Mouse (Mus musculus) embryonic facial prominence, embryonic 11.5 days (tissue): Measurements from ENCODE around the gene Tnni3k. TPM values are rescaled to one million over a fixed set of nuclear protein-coding genes. Genes with fewer than 3 reads are reported as not detected.

Source experiments
- ATAC-seq: fragments of 200-750 bp; cut with Nextera tagmentation; replicated peaks from 2 replicates; pipeline ENCODE4 v1.8.0; 2017; ENCODE audit warnings: low read depth; ENCODE audit not compliant: insufficient number of reproducible peaks, low FRiP score, low TSS enrichment
- DNase-seq: peaks from one replicate; pipeline ENCODE4 v3.0.0-alpha.2; 2015; ENCODE audit warnings: low spot score
- H3K27ac ChIP-seq: fragments of 300-500 bp; sonication (generic); replicated peaks from 2 replicates; pipeline ENCODE4 v1.5.1; 2014; ENCODE audit warnings: mild to moderate bottlenecking, low read depth, low read length, control low read depth
- H3K27me3 ChIP-seq: fragments of 300-500 bp; sonication (generic); 2 replicates; pipeline ENCODE4 v1.6.1; 2014; ENCODE audit warnings: mild to moderate bottlenecking, low read length, moderate library complexity, mixed read lengths; ENCODE audit not compliant: control insufficient read depth, insufficient read depth
- H3K36me3 ChIP-seq: fragments of 300-500 bp; sonication (generic); replicated peaks from 2 replicates; pipeline ENCODE4 v1.6.1; 2014; ENCODE audit warnings: low read depth, mild to moderate bottlenecking, low read length, moderate library complexity, mixed read lengths; ENCODE audit not compliant: control insufficient read depth, insufficient read depth
- H3K4me1 ChIP-seq: fragments of 300-500 bp; sonication (generic); 2 replicates; pipeline ENCODE4 v1.6.1; 2014; ENCODE audit warnings: low read length, mixed read lengths; ENCODE audit not compliant: control insufficient read depth, insufficient read depth
- H3K4me2 ChIP-seq: fragments of 300-500 bp; sonication (generic); 2 replicates; pipeline ENCODE4 v1.6.1; 2014; ENCODE audit warnings: low read depth, mild to moderate bottlenecking, control low read depth, low read length, moderate library complexity
- H3K4me3 ChIP-seq: fragments of 300-500 bp; sonication (generic); 2 replicates; pipeline ENCODE4 v1.5.1; 2014; ENCODE audit warnings: low read depth, low read length, control low read depth
- H3K9ac ChIP-seq: fragments of 300-500 bp; sonication (generic); replicated peaks from 2 replicates; pipeline ENCODE4 v1.6.1; 2014; ENCODE audit warnings: mild to moderate bottlenecking, control low read depth, low read length
- H3K9me3 ChIP-seq: fragments of 300-500 bp; sonication (generic); replicated peaks from 2 replicates; pipeline ENCODE4 v1.6.1; 2016; ENCODE audit warnings: mild to moderate bottlenecking, low read length, inconsistent platforms, mixed read lengths; ENCODE audit not compliant: control insufficient read depth
- WGBS: fragments of 180-500 bp; shearing (Covaris S2); extraction: QIAGEN DNeasy Blood & Tissue Kit; methylation state at CpG from one replicate; pipeline ENCODE4 v1.1.7; 2014; 5-methylcytosine and 5-hydroxymethylcytosine counted together
- polyA plus RNA-seq: library from polyadenylated mRNA; unstranded; fragments of >200 nt; fragmentation: Nextera tagmentation; extraction: Ambion mirVana; gene quantifications from 2 replicates; pipeline ENCODE4 v1.2.1, GENCODE M21; 2014

Tnni3k gene
- polyA plus RNA-seq, 1 experiment from 2014 or later = not detected

DNA sequence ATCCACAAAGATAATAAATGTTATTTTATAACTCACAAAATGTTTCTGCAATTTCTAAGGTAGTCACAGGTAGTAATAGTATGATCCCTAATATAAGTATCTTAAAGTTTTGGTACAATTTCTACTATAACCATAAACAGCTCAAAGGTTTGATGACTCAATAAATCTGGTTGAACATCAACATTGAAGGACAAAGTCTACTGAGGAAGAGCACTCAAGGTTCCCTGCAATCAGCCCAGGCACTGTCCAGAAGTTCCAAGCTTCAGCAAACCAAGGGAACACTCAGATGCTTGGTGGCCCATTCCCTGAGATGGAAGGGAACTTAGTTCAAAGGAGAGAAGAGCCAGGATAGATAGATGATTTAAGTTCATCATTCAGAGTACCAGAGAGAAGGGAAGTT, 62.5 kb downstream of the Tnni3k start:
- no peak overlapping the region for H3K4me3 ChIP-seq
- H3K9ac ChIP-seq = no peak overlapping the region
- H3K27ac ChIP-seq = no peak overlapping the region
- H3K27me3 ChIP-seq = no peaks in the 10 kb centered on the region
- ATAC-seq (no peak), DNase-seq (no peak)
- no peaks in the 10 kb centered on the region for H3K4me1 ChIP-seq
- H3K9me3 ChIP-seq = no peaks in the 10 kb centered on the region
- no peak overlapping the region for H3K4me2 ChIP-seq
- no peaks in the 10 kb centered on the region for H3K36me3 ChIP-seq

- Histone ChIP-seq H3K27ac (no peak overlapping the region), H3K4me3 (no peak overlapping the region), H3K27me3 (no peaks in the 10 kb centered on the region), H3K4me2 (no peak overlapping the region), H3K4me1 (no peaks in the 10 kb centered on the region), H3K36me3 (no peaks in the 10 kb centered on the region), H3K9ac (no peak overlapping the region), H3K9me3 (no peaks in the 10 kb centered on the region)
- DNase-seq (peak; percentile 67), ATAC-seq (no peak)
- WGBS = 77% methylated on average over 7 of the region's 7 CpGs
Measured at GRCm38 (mm10) chr3:154979101-154979500, 76.1 kb downstream of the Tnni3k start.

DNA sequence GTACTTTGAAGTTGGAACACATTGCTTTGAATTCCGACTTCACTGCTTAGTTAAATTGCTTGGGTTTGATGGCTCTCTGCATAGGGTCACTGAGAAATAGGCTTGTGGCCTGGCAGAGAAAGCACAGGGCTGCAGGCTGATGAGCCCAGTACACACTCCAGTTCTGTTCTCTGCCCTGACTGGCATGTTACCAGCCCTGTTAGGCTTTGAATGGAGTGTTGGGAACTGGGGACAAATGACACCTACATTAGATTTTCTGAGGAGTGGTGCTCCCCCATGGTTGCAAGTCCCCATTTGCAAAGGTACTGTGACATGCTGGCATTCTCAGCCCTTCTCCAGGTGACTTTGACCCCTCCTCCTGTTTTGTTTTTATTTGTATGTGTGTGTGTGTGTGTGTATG, 83.6 kb downstream of the Tnni3k start:
- 79% methylated on average over 1 of the region's 1 CpGs for WGBS
- H3K4me1 ChIP-seq = no peaks in the 10 kb centered on the region
- H3K27ac ChIP-seq = no peak overlapping the region
- no peaks in the 10 kb centered on the region for H3K9me3 ChIP-seq
- ATAC-seq (no peak), DNase-seq (no peak)
- no peak overlapping the region for H3K4me3 ChIP-seq
- no peaks in the 10 kb centered on the region for H3K27me3 ChIP-seq
- no peaks in the 10 kb centered on the region for H3K36me3 ChIP-seq
- no peak overlapping the region for H3K9ac ChIP-seq
- no peak overlapping the region for H3K4me2 ChIP-seq

DNA sequence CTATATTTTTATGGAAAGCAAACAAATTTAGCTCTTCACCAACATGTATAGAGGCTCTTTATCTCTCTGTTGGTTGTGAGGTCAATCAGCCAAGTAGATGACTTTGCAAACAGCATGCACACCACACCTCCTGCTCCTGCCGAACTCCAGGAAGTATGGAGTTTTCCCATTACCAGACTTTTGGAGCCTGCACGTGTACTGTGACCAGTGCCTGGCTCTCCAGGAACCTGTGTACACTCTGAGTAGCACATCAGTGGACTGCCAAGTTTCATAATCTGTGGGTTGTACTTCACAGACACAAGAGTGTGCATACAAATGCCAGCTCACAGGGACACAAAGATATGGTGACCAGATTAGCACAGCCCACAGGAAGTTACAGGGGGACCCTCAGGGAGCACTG, 84.2 kb downstream of the Tnni3k start:
- H3K4me3 ChIP-seq = no peak overlapping the region
- ATAC-seq = no peak
- no peaks in the 10 kb centered on the region for H3K9me3 ChIP-seq
- H3K4me2 ChIP-seq = no peak overlapping the region
- H3K36me3 ChIP-seq = no peaks in the 10 kb centered on the region
- 79% methylated on average over 2 of the region's 2 CpGs for WGBS
- H3K27me3 ChIP-seq = no peaks in the 10 kb centered on the region
- no peaks in the 10 kb centered on the region for H3K4me1 ChIP-seq
- H3K27ac ChIP-seq = no peak overlapping the region
- no peak overlapping the region for H3K9ac ChIP-seq
- DNase-seq = no peak

DNA sequence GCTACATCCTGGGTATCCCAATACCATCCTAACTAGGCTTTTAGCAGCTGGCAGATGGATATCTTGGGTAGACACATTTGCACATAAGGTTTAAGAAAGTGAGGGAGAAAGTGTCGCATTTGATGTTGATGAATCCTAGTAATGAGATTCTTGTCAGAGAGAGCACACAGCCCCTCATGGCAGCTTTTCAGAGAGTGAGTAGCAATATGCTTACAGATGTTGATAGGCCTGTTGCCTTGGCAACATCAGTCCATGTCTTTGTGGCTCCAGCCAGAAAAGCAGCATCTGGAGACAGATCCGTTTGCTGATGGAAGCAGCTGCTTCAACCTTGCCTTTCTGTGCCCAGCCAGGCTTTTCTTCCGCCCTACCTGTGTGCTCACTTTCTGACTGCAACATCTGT, 93.9 kb downstream of the Tnni3k start:
- Histone ChIP-seq H3K4me3 (no peak overlapping the region), H3K4me1 (no peaks in the 10 kb centered on the region), H3K27me3 (no peaks in the 10 kb centered on the region), H3K9me3 (no peaks in the 10 kb centered on the region), H3K27ac (no peak overlapping the region), H3K4me2 (no peak overlapping the region), H3K9ac (no peak overlapping the region), H3K36me3 (no peaks in the 10 kb centered on the region)
- no peak for ATAC-seq
- WGBS = 72% methylated on average over 3 of the region's 3 CpGs
- no peak for DNase-seq

GRCm38 (mm10) chr3:154953088-154953487, 102.1 kb downstream of the Tnni3k start:
- Histone ChIP-seq H3K27ac (no peak overlapping the region), H3K36me3 (no peaks in the 10 kb centered on the region), H3K4me2 (no peak overlapping the region), H3K9me3 (no peaks in the 10 kb centered on the region), H3K4me3 (no peak overlapping the region), H3K9ac (no peak overlapping the region), H3K27me3 (no peaks in the 10 kb centered on the region), H3K4me1 (no peaks in the 10 kb centered on the region)
- 76% methylated on average over 2 of the region's 2 CpGs for WGBS
- DNase-seq (no peak), ATAC-seq (no peak)

- no peak overlapping the region for H3K27ac ChIP-seq
- no peaks in the 10 kb centered on the region for H3K4me1 ChIP-seq
- H3K27me3 ChIP-seq = no peaks in the 10 kb centered on the region
- H3K9me3 ChIP-seq = no peaks in the 10 kb centered on the region
- H3K4me2 ChIP-seq = no peak overlapping the region
- DNase-seq (no peak), ATAC-seq (no peak)
- WGBS = 68% methylated on average over 2 of the region's 2 CpGs
- no peak overlapping the region for H3K4me3 ChIP-seq
- H3K9ac ChIP-seq = no peak overlapping the region
- H3K36me3 ChIP-seq = no peaks in the 10 kb centered on the region
Measured at GRCm38 (mm10) chr3:154949551-154949950, 105.7 kb downstream of the Tnni3k start.

DNA sequence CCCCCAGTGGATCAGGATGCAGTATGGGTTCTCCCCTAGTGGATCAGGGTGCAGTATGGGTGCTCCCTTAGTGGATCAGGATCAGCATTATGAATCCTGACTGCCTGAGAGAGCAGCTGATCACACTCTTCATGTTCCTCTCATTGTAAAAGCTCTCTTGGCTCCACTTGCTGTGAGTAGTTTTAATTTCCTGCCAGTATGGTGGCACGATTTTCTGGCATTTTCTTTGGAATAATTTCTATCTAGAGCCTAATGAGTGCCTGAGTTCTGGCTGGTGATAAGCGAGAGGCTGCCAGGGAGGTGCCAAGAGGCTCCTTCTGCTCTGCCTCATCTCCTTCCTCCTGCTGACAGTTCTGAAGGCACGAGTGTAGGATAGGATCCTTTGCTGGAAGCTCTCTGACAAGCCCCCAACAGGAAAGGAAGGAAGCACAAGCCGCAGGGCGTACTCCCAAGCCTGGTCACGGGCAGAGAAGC, 109.5 kb downstream of the Tnni3k start:
- H3K36me3 ChIP-seq = no peaks in the 10 kb centered on the region
- H3K27ac ChIP-seq = no peak overlapping the region
- no peak for ATAC-seq
- H3K4me2 ChIP-seq = no peak overlapping the region
- H3K27me3 ChIP-seq = no peaks in the 10 kb centered on the region
- H3K9me3 ChIP-seq = no peaks in the 10 kb centered on the region
- no peak overlapping the region for H3K4me3 ChIP-seq
- no peak overlapping the region for H3K9ac ChIP-seq
- DNase-seq = no peak
- no peaks in the 10 kb centered on the region for H3K4me1 ChIP-seq
- WGBS = 87% methylated on average over 6 of the region's 6 CpGs
